In the genomic region with DNA sequence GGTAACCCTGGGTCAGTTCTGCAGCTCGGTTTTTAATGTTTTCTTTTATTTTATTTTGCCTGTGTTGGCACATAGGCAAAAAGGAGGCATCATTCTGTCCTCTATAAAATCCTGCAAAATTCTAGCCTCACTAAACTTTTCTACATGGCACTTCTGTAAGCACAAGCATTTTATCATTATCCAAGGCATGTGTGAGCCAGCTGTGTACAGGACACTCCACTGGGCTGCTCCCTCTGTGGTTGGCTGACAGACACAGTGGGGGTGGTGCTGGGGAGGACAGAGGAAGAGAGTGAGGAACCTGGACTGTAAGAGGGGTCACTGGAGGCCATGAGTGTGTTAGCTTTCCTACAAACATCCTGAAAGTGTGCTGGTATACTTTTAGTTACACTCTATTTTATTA, we compare ENCODE assay signal across 15 mouse cellular contexts.
"Had no signal": no experiment of that assay in that cellular context is flagged by ENCODE, and none has a peak within 500 bp of the region (broad histone marks: within the 10 kb centered on the region; RNA-seq: fewer than 3 reads in every experiment).

No protein-coding gene starts in this region.

- H3K9ac ChIP-seq: intestine, embryonic 15.5 days; limb, embryonic 12.5 days; liver, embryonic 14.5 days; lung, embryonic 14.5 days; midbrain, embryonic 15.5 days; neural tube, embryonic 12.5 days had no signal

- H3K4me1 ChIP-seq: intestine, embryonic 15.5 days; midbrain, embryonic 15.5 days; neural tube, embryonic 12.5 days had no signal

- H3K27me3 ChIP-seq: intestine, embryonic 15.5 days; limb, embryonic 12.5 days; midbrain, embryonic 15.5 days; neural tube, embryonic 12.5 days had no signal

- DNase-seq: kidney, adult 2 months; kidney, postnatal 25 days; layer of hippocampus, adult 9-11 months; layer of hippocampus, postnatal 36 days; lung, embryonic 14.5 days; lung, postnatal 10 days; lung, postnatal 4 days; spleen, adult 18-20 months; thymus, adult 18-20 months; thymus, postnatal 14 days had no signal

- ATAC-seq: intestine, embryonic 15.5 days; midbrain, embryonic 15.5 days had no signal

- H3K4me3 ChIP-seq: intestine, embryonic 15.5 days; limb, embryonic 12.5 days; midbrain, embryonic 15.5 days; neural tube, embryonic 12.5 days had no signal

- H3K27ac ChIP-seq: intestine, embryonic 15.5 days; limb, embryonic 12.5 days; liver, embryonic 14.5 days; midbrain, embryonic 15.5 days; neural tube, embryonic 12.5 days had no signal

- H3K4me2 ChIP-seq: intestine, embryonic 15.5 days; limb, embryonic 12.5 days; lung, embryonic 14.5 days; midbrain, embryonic 15.5 days; neural tube, embryonic 12.5 days had no signal

- H3K9me3 ChIP-seq: intestine, embryonic 15.5 days; limb, embryonic 12.5 days; midbrain, embryonic 15.5 days; neural tube, embryonic 12.5 days had no signal
